Mouse (Mus musculus) limb, embryonic 14.5 days (tissue): ENCODE results near the gene Cyp2c66. TPM values are rescaled to one million over a fixed set of nuclear protein-coding genes. Genes with fewer than 3 reads are reported as not detected.
"Not testable (repeated sequence)": the region's sequence is repeated elsewhere in the genome, so short reads cannot be mapped to it uniquely, and the experiment has no call there.

Experiments used
- ATAC-seq: fragments of 200-750 bp; cut with Nextera tagmentation; 2 replicates; pipeline ENCODE4 v1.8.0; 2017; ENCODE audit warnings: low read depth, moderate number of reproducible peaks, moderate TSS enrichment; ENCODE audit not compliant: low FRiP score
- DNase-seq: peaks from one replicate; pipeline ENCODE4 v3.0.0-alpha.2; 2015; ENCODE audit warnings: low spot score
- H3K27ac ChIP-seq: fragments of 300-500 bp; sonication (generic); replicated peaks from 2 replicates; pipeline ENCODE4 v1.5.1; 2014; ENCODE audit warnings: low read depth, mild to moderate bottlenecking, low read length, moderate library complexity, mixed read lengths
- H3K27me3 ChIP-seq: fragments of 300-500 bp; sonication (generic); 2 replicates; pipeline ENCODE4 v1.6.1; 2014; ENCODE audit warnings: low read length, mixed read lengths; ENCODE audit not compliant: control insufficient read depth, insufficient read depth
- H3K36me3 ChIP-seq: fragments of 300-500 bp; sonication (generic); 2 replicates; pipeline ENCODE4 v1.6.1; 2014; ENCODE audit warnings: mild to moderate bottlenecking, low read length, moderate library complexity, mixed read lengths; ENCODE audit not compliant: control insufficient read depth, insufficient read depth
- H3K4me1 ChIP-seq: fragments of 300-500 bp; sonication (generic); 2 replicates; pipeline ENCODE4 v1.6.1; 2014; ENCODE audit warnings: antibody characterized with exemption, low read length, mixed read lengths; ENCODE audit not compliant: control insufficient read depth, insufficient read depth
- H3K4me2 ChIP-seq: fragments of 300-500 bp; sonication (generic); replicated peaks from 2 replicates; pipeline ENCODE4 v1.6.1; 2014; ENCODE audit warnings: low read depth, mild to moderate bottlenecking, low read length, moderate library complexity; ENCODE audit not compliant: severe bottlenecking
- H3K4me3 ChIP-seq: fragments of 300-500 bp; sonication (generic); replicated peaks from 2 replicates; pipeline ENCODE4 v1.5.1; 2014; ENCODE audit warnings: low read length
- H3K9ac ChIP-seq: fragments of 300-500 bp; sonication (generic); 2 replicates; pipeline ENCODE4 v1.6.1; 2014; ENCODE audit warnings: mild to moderate bottlenecking, low read depth, low read length, moderate library complexity; ENCODE audit not compliant: severe bottlenecking
- H3K9me3 ChIP-seq: fragments of 300-500 bp; sonication (generic); 2 replicates; pipeline ENCODE4 v1.6.1; 2016; ENCODE audit warnings: low read length; ENCODE audit not compliant: control insufficient read depth
- POLR2A ChIP-seq: fragments of 200-500 bp; IDR thresholded peaks from 2 replicates; pipeline ENCODE4 v1.8.0; 2012; ENCODE audit warnings: inconsistent platforms, mild to moderate bottlenecking, moderate library complexity, borderline replicate concordance; ENCODE audit not compliant: insufficient read depth, insufficient read length; ENCODE audit errors: extremely low read depth
- WGBS: fragments of 180-500 bp; shearing (Covaris S2); extraction: QIAGEN DNeasy Blood & Tissue Kit; methylation state at CpG from one replicate; pipeline ENCODE4 v1.1.7; 2014; 5-methylcytosine and 5-hydroxymethylcytosine counted together
- polyA plus RNA-seq, 2 experiments: library from polyadenylated mRNA; depleted of rRNA in 1 of 2; stranded (reverse) in 1 of 2; unstranded in 1 of 2; fragments of >200 nt; fragmentation: Nextera tagmentation in 1 of 2; extraction: Ambion mirVana in 1 of 2; gene quantifications; 2 replicates each; pipeline versions ENCODE4 v1.2.1 to v1.2.3; 2012 to 2014

Cyp2c66 gene
- polyA plus RNA-seq (2012; rRNA removed) (not detected in 2 replicates), polyA plus RNA-seq (2014; fragmentation: Nextera tagmentation; extraction: Ambion mirVana) (not detected in 2 replicates)

DNA sequence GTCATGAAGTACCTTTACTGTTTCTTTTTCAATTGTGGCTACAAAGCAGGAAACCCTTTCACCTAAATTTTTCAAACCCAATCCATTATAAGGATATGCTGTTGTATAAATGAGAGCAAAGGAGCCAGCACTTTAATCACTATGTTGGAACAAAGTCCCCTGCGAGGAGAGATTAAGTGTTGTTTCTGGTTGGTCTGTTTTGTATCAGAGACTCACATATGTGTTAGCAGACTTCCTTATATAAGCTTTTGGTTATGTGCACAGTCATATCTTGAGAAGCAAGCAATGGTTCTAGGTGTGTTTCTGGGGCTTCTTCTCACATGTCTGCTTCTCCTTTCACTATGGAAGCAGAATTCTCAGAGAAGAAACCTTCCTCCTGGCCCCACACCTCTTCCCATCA lies at the start of gene Cyp2c66:
Gene Cyp2c66, plus strand, starts transcription at position 255 of the 400 bp plus-strand sequence.
- Histone ChIP-seq H3K4me2 (no peak within 1 kb of the TSS), H3K27me3 (no peaks in the 10 kb centered on the region), H3K4me3 (no peak within 1 kb of the TSS), H3K9me3 (no peaks in the 10 kb centered on the region), H3K36me3 (no peaks in the 10 kb centered on the region), H3K9ac (no peak within 1 kb of the TSS), H3K4me1 (no peaks in the 10 kb centered on the region), H3K27ac (no peak within 1 kb of the TSS)
- WGBS: 78% methylated on average over 1 of the region's 1 CpGs
- ATAC-seq (no peak), DNase-seq (no peak)
- TF ChIP-seq POLR2A: no peak

DNA sequence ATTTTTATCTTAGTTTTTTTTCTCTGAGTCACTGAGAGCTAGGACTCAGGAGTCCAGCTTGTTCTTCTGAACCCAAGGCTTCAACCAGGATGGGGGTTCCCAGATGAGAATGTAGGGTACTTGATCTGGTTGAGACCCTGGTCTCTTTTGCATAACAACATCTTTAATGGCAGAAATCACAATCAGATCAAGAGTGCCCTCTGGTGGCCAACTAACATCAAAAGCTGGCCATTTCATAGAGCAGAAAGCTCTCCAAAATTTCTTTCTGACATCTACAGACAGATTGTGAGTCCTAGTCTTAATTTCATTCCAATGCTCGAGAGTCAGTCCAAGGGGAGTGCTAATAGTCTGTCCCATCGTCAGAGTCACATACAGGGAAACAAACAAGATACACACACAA lies 14.9 kb upstream of the Cyp2c66 start:
- H3K9me3 ChIP-seq, H3K9ac ChIP-seq, DNase-seq, H3K27me3 ChIP-seq, H3K27ac ChIP-seq, ATAC-seq, H3K4me2 ChIP-seq, H3K4me1 ChIP-seq, H3K36me3 ChIP-seq, H3K4me3 ChIP-seq: not testable (repeated sequence)
- 75% methylated on average over 2 of the region's 2 CpGs for WGBS

DNA sequence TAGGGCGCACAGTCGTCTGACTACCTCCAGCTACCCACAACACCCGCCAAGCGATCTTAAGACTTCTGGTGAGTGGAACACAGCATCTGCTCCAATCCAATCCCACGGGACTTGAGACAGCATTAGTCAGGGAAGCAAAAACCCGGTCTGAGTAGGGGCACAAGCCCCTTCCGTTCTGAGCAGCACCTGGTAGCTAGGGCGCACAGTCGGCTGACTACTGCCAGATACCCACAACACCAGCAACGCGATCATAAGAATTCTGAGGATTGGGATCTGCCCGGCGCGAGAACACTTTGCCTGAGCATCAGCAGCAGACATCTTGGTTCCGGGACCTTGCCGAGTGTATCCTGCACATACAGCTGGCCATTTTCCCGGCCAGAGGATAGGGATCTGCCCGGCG lies 43.1 kb downstream of the Cyp2c66 start:
- not testable (repeated sequence) for H3K4me1 ChIP-seq, H3K4me2 ChIP-seq, H3K9me3 ChIP-seq, H3K27me3 ChIP-seq, H3K9ac ChIP-seq, H3K4me3 ChIP-seq, ATAC-seq, DNase-seq, H3K27ac ChIP-seq, H3K36me3 ChIP-seq
- 83% methylated on average over 16 of the region's 19 CpGs for WGBS

Other genes starting within 250 kb of the Cyp2c66 start
- gene Hells, start 183.0 kb upstream of the Cyp2c66 start, polyA plus RNA-seq (2012; rRNA removed): 18.5 and 23.3 TPM in 2 replicates
- gene Hells, start 183.0 kb upstream of the Cyp2c66 start, polyA plus RNA-seq (2014; fragmentation: Nextera tagmentation; extraction: Ambion mirVana): 35.3 and 43.0 TPM in 2 replicates
- gene Cyp2c55, start 106.9 kb upstream of the Cyp2c66 start, polyA plus RNA-seq (2012; rRNA removed): 0.08 and 0.09 TPM in 2 replicates
- not detected in 2 replicates for gene Cyp2c55, start 106.9 kb upstream of the Cyp2c66 start, polyA plus RNA-seq (2014; fragmentation: Nextera tagmentation; extraction: Ambion mirVana)
- gene Cyp2c65, start 52.9 kb upstream of the Cyp2c66 start, polyA plus RNA-seq (2012; rRNA removed): not detected in 2 replicates
- gene Cyp2c65, start 52.9 kb upstream of the Cyp2c66 start, polyA plus RNA-seq (2014; fragmentation: Nextera tagmentation; extraction: Ambion mirVana): not detected in 2 replicates
- not detected in 2 replicates for gene Cyp2c29, start 155.5 kb downstream of the Cyp2c66 start, polyA plus RNA-seq (2012; rRNA removed)
- not detected in 2 replicates for gene Cyp2c29, start 155.5 kb downstream of the Cyp2c66 start, polyA plus RNA-seq (2014; fragmentation: Nextera tagmentation; extraction: Ambion mirVana)